Mouse (Mus musculus) hindbrain, embryonic 16.5 days (tissue): ENCODE measurements around the gene Mfsd12. TPM values are rescaled to one million over a fixed set of nuclear protein-coding genes. Genes with fewer than 3 reads are reported as not detected.
A peak's percentile ranks its signal among the peaks of the same experiment; 100 is the strongest.

Experiments
- ATAC-seq: fragments of 200-750 bp; cut with Nextera tagmentation; 2 replicates; pipeline ENCODE4 v1.8.0; 2017; ENCODE audit warnings: moderate TSS enrichment, moderate library complexity
- H3K27ac ChIP-seq: fragments of 300-500 bp; sonication (generic); 2 replicates; pipeline ENCODE4 v1.5.1; 2014; ENCODE audit warnings: low read depth, mild to moderate bottlenecking, control low read depth, low read length, moderate library complexity
- H3K27me3 ChIP-seq: fragments of 300-500 bp; sonication (generic); replicated peaks from 2 replicates; pipeline ENCODE4 v1.6.1; 2014; ENCODE audit warnings: low read length; ENCODE audit not compliant: control insufficient read depth, insufficient read depth
- H3K36me3 ChIP-seq: fragments of 300-500 bp; sonication (generic); 2 replicates; pipeline ENCODE4 v1.6.1; 2014; ENCODE audit warnings: mild to moderate bottlenecking, low read length, moderate library complexity, mixed read lengths; ENCODE audit not compliant: control insufficient read depth, insufficient read depth
- H3K4me1 ChIP-seq: fragments of 300-500 bp; sonication (generic); 2 replicates; pipeline ENCODE4 v1.6.1; 2014; ENCODE audit warnings: low read depth, low read length; ENCODE audit not compliant: control insufficient read depth, insufficient read depth
- H3K4me2 ChIP-seq: fragments of 300-500 bp; sonication (generic); 2 replicates; pipeline ENCODE4 v1.6.1; 2014; ENCODE audit warnings: mild to moderate bottlenecking, low read length, control low read depth, moderate library complexity
- H3K4me3 ChIP-seq: fragments of 300-500 bp; sonication (generic); 2 replicates; pipeline ENCODE4 v1.5.1; 2014; ENCODE audit warnings: mild to moderate bottlenecking, low read length, control low read depth, moderate library complexity
- H3K9ac ChIP-seq: fragments of 300-500 bp; sonication (generic); 2 replicates; pipeline ENCODE4 v1.6.1; 2014; ENCODE audit warnings: low read depth, mild to moderate bottlenecking, control low read depth, low read length, moderate library complexity
- H3K9me3 ChIP-seq: fragments of 300-500 bp; sonication (generic); 2 replicates; pipeline ENCODE4 v1.6.1; 2014; ENCODE audit warnings: mild to moderate bottlenecking, low read length, moderate library complexity; ENCODE audit not compliant: control insufficient read depth
- WGBS: fragments of 180-500 bp; shearing (Covaris S2); extraction: QIAGEN DNeasy Blood & Tissue Kit; methylation state at CpG from one replicate; pipeline ENCODE4 v1.1.7; 2014; 5-methylcytosine and 5-hydroxymethylcytosine counted together
- polyA plus RNA-seq: library from polyadenylated mRNA; unstranded; fragments of >200 nt; fragmentation: Nextera tagmentation; extraction: Ambion mirVana; gene quantifications from 2 replicates; pipeline ENCODE4 v1.2.1, GENCODE M21; 2015

Mfsd12 gene
- polyA plus RNA-seq, 1 experiment from 2014 or later, result 17.5 TPM

DNA sequence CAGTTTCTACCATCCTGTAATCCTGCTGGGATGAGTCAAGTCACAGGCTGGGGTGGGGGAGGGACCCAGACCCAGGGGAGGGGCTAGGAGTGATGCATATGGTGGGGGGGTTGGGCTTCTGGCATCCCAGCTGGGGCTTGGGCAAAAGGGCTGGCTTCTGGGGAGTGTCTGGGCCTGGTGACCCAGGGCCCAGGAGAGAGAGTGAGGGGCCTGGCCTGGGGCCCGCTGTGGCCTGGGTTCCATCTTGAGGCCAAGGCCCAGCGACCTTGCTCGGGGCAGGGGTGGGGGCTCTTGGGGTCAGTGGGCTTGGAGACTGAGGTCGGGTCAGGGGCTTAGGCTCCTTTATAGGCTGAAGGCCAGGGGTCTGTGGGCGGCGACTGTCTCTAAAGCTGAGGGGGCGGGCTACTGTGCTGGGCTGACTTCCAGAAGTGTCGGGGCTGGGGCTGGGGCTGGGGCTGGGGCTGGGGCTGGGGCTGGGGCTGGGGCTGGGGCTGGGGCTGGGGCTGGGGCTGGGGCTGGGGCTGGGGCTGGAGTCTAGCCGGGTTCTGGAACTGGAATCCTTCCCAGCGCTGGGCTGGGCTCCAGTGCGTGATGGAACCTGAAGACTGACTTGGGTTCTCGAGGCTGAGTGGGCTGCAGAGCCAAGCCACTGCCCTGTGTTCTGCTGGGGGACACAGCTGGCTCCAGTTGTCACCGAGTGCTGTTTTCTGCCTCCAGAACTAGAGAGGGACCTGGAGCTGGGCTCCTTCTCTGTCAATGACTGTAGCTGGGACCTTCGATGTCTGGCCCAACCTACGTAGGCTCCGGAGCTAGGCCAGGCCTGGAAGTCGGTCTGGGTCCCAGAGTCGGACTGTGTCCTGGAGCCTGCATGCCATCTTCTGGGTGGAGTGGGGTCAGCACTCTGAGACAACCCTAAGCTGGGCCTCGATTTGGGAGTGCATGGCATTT is 21.6 kb upstream of the Mfsd12 start:
- no peak overlapping the region for H3K4me3 ChIP-seq
- H3K9me3 ChIP-seq, result no peaks in the 10 kb centered on the region
- ATAC-seq, result 0 out of 2 replicates have a peak, but pooled peaks have one; percentile 37
- H3K27ac ChIP-seq, result 0 out of 2 replicates have a peak overlapping the region, but pooled peaks have one; percentile 17
- H3K36me3 ChIP-seq, result no peaks in the 10 kb centered on the region
- no peaks in the 10 kb centered on the region; the same call in 1 of the 2 replicates for H3K4me1 ChIP-seq
- no peak overlapping the region for H3K9ac ChIP-seq
- H3K27me3 ChIP-seq, result peaks cover 12% of the 10 kb centered on the region
- WGBS, result 35% methylated on average over 17 of the region's 19 CpGs
- H3K4me2 ChIP-seq, result no peak overlapping the region

GRCm38 (mm10) chr10:81336558-81336957 is 20.7 kb upstream of the Mfsd12 start:
- Histone ChIP-seq H3K4me2 (no peak overlapping the region), H3K4me3 (no peak overlapping the region), H3K9ac (no peak overlapping the region), H3K36me3 (no peaks in the 10 kb centered on the region), H3K27me3 (peaks cover 20% of the 10 kb centered on the region), H3K27ac (no peak overlapping the region), H3K9me3 (no peaks in the 10 kb centered on the region), H3K4me1 (no peaks in the 10 kb centered on the region; the same call in 1 of the 2 replicates)
- WGBS, result 88% methylated on average over 4 of the region's 4 CpGs
- no peak for ATAC-seq

DNA sequence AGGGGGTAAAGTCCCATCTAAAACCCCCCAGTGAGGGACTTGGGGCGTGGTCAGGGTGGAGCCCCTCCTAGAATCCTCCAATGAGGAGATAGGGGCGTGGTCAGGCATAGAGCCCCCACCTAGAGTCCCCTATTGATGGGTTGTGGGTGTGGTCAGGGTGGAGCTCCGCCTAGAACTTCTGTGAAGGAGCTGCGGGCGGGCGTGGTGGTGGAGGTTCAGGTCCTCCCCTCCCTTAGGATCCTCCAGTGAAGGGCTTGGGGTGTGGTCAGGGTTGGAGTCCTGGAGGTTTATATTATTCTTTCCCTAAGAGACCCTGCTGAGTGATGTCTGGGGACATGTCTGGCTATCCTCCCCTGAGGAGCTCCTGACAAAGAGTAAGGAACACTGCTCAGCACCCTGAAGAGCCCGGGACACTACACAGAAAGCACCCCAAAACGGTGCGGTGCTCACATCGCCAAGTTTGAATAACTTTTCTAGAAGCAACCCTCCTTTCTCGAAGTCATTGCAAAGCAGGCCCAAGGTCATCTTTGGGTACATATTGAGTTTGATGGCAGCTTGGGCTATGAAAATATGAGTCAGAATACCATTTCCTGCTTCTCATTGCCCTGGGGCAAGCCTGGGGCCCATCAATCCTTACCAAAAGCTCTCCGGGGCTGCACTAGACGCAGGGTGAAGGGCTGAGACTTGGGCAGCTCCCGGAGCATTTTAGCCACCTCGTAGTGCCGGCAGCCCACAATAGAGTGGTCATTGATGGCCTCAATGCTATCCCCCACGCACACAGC is 16.5 kb upstream of the Mfsd12 start:
- no peak overlapping the region for H3K4me3 ChIP-seq
- H3K27me3 ChIP-seq, result peaks cover 40% of the 10 kb centered on the region
- H3K27ac ChIP-seq, result no peak overlapping the region
- ATAC-seq, result no peak
- H3K36me3 ChIP-seq, result no peaks in the 10 kb centered on the region
- H3K4me1 ChIP-seq, result peaks cover 7% of the 10 kb centered on the region
- H3K9me3 ChIP-seq, result no peaks in the 10 kb centered on the region
- H3K4me2 ChIP-seq, result no peak overlapping the region
- WGBS, result 37% methylated on average over 17 of the region's 17 CpGs
- H3K9ac ChIP-seq, result no peak overlapping the region

GRCm38 (mm10) chr10:81341333-81341949 is 15.8 kb upstream of the Mfsd12 start:
- Histone ChIP-seq H3K36me3 (no peaks in the 10 kb centered on the region), H3K4me1 (peaks cover 8% of the 10 kb centered on the region), H3K9ac (no peak overlapping the region), H3K4me2 (no peak overlapping the region), H3K4me3 (no peak overlapping the region), H3K27ac (no peak overlapping the region), H3K9me3 (no peaks in the 10 kb centered on the region), H3K27me3 (peaks cover 40% of the 10 kb centered on the region)
- no peak for ATAC-seq
- 30% methylated on average over 16 of the region's 16 CpGs for WGBS

GRCm38 (mm10) chr10:81342686-81343505 is 14.4 kb upstream of the Mfsd12 start, which contains the start of gene Gipc3:
Gene Gipc3 (minus strand): TSS chr10:81343266.
- Histone ChIP-seq H3K4me3 (peak within 1 kb of the TSS; percentile 37), H3K9me3 (no peaks in the 10 kb centered on the region), H3K27ac (no peak within 1 kb of the TSS), H3K27me3 (peaks cover 44% of the 10 kb centered on the region), H3K36me3 (no peaks in the 10 kb centered on the region), H3K4me2 (peak within 1 kb of the TSS; percentile 60), H3K4me1 (peaks cover 14% of the 10 kb centered on the region), H3K9ac (peak within 1 kb of the TSS; percentile 61)
- no peak for ATAC-seq
- 5% methylated on average over 56 of the region's 67 CpGs for WGBS

GRCm38 (mm10) chr10:81344421-81345161 is 12.7 kb upstream of the Mfsd12 start:
- Histone ChIP-seq H3K9ac (no peak overlapping the region), H3K4me2 (no peak overlapping the region), H3K9me3 (no peaks in the 10 kb centered on the region), H3K4me1 (peaks cover 18% of the 10 kb centered on the region), H3K4me3 (no peak overlapping the region), H3K27ac (no peak overlapping the region), H3K27me3 (peaks cover 46% of the 10 kb centered on the region), H3K36me3 (no peaks in the 10 kb centered on the region)
- ATAC-seq, result no peak
- WGBS, result 57% methylated on average over 8 of the region's 8 CpGs

DNA sequence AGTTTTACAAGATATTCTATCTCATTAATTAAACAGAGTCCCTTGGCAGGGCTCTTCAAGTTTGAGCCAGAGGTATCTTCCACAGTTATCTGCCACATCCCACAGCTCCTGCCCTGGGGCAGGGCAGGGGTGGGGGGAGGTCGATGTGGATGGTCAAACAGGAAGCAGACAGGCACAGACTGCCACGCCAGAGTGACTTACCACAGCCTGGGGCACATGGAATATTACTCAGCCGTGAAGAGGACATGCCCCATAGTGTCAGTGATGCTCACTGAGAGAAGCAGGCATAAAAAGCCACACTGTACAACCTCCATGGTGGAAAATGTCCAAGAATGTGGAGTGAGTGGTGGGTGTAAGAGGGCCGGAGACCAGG is 12.1 kb upstream of the Mfsd12 start:
- H3K27ac ChIP-seq, result no peak overlapping the region
- no peak overlapping the region for H3K9ac ChIP-seq
- peaks cover 22% of the 10 kb centered on the region for H3K4me1 ChIP-seq
- no peak for ATAC-seq
- H3K36me3 ChIP-seq, result no peaks in the 10 kb centered on the region
- no peak overlapping the region for H3K4me3 ChIP-seq
- no peak overlapping the region for H3K4me2 ChIP-seq
- peaks cover 46% of the 10 kb centered on the region for H3K27me3 ChIP-seq
- no peaks in the 10 kb centered on the region for H3K9me3 ChIP-seq
- 86% methylated on average over 4 of the region's 4 CpGs for WGBS
